In genomic region chr1:155973068-155973718, GRCm38 (mm10) we compare ENCODE assay signal across 8 mouse cellular contexts. TPM values are rescaled to one million over a fixed set of nuclear protein-coding genes. Genes with fewer than 3 reads are reported as not detected.
A peak's percentile ranks its signal among the peaks of the same experiment; 100 is the strongest.
DNase-seq lines count a peak whose midpoint lies in the region; ATAC-seq and TF ChIP-seq lines count a peak whose summit lies in the region.

Gene Cep350, minus strand, starts transcription at chr1:155973255.

- no peaks in the 10 kb centered on the region for H3K9me3 ChIP-seq in kidney, embryonic 14.5 days (ENCODE audit: control insufficient read depth, low read length)
- H3K9me3 ChIP-seq in limb, embryonic 15.5 days = no peaks in the 10 kb centered on the region

- peak within 1 kb of the TSS; percentile 97 for H3K9ac ChIP-seq in kidney, embryonic 14.5 days (ENCODE audit: low read depth, low read length)
- peak within 1 kb of the TSS; percentile 100 for H3K9ac ChIP-seq in limb, embryonic 15.5 days

- no peaks in the 10 kb centered on the region for H3K36me3 ChIP-seq in kidney, embryonic 14.5 days (ENCODE audit: control insufficient read depth, insufficient read depth, low read length)
- H3K36me3 ChIP-seq in limb, embryonic 15.5 days = no peaks in the 10 kb centered on the region

- no peak for TF ChIP-seq CTCF in bone marrow macrophage, adult 2 months (IDR thresholded peaks at IDR 0.05; ENCODE audit: low read depth, low read length)
- TF ChIP-seq CTCF in embryonic fibroblast, embryonic 13.5 days (IDR thresholded peaks at IDR 0.05; ENCODE audit: borderline replicate concordance, insufficient read depth, low read length) = no peak

- peak; percentile 98 for DNase-seq in A20 (ENCODE audit: low read depth, low spot score)
- peak; percentile 97 to 98 for DNase-seq in heart, adult 9 months (ENCODE audit: low spot score in 2 of 2)
- peak; percentile 83 to 88 for DNase-seq in monocyte, adult 2 months (ENCODE audit: low read depth in 1 of 2, low spot score in 2 of 2)
- DNase-seq in spleen, postnatal 36 days (ENCODE audit: low spot score in 2 of 2) = peak; percentile 97

- ATAC-seq in kidney, embryonic 14.5 days (ENCODE audit: low FRiP score, low TSS enrichment) = peak; percentile 99
- peak; percentile 99 for ATAC-seq in limb, embryonic 15.5 days (ENCODE audit: insufficient number of reproducible peaks, low FRiP score, low TSS enrichment, low read depth)

- peaks cover 4% of the 10 kb centered on the region; the same call in 1 of the 2 replicates for H3K4me1 ChIP-seq in bone marrow macrophage, adult 2 months (ENCODE audit: control insufficient read depth, insufficient read depth, low read length)
- 0 out of 2 replicates have a peak, but pooled peaks cover 3% of the 10 kb centered on the region for H3K4me1 ChIP-seq in embryonic fibroblast, embryonic 13.5 days (ENCODE audit: control insufficient read depth, insufficient read depth, low read length)
- peaks cover 5% of the 10 kb centered on the region; the same call in 1 of the 2 replicates for H3K4me1 ChIP-seq in kidney, embryonic 14.5 days (ENCODE audit: control insufficient read depth, insufficient read depth, low read length)
- H3K4me1 ChIP-seq in limb, embryonic 15.5 days = peaks cover 5% of the 10 kb centered on the region

- H3K4me3 ChIP-seq in bone marrow macrophage, adult 2 months (ENCODE audit: insufficient read depth, low read length) = peak within 1 kb of the TSS; percentile 86
- H3K4me3 ChIP-seq in embryonic fibroblast, embryonic 13.5 days (ENCODE audit: insufficient read depth, low read length) = peak within 1 kb of the TSS; percentile 91
- H3K4me3 ChIP-seq in kidney, embryonic 14.5 days (ENCODE audit: low read length) = peak within 1 kb of the TSS; percentile 89
- H3K4me3 ChIP-seq in limb, embryonic 15.5 days = peak within 1 kb of the TSS; percentile 98

- no peak for TF ChIP-seq POLR2A in bone marrow macrophage, adult 2 months (IDR thresholded peaks at IDR 0.05; ENCODE audit: borderline replicate concordance, low read depth, low read length)
- peak; percentile 76 for TF ChIP-seq POLR2A in embryonic fibroblast, embryonic 13.5 days (IDR thresholded peaks at IDR 0.05; ENCODE audit: low read depth, low read length)

- WGBS in kidney, embryonic 14.5 days = under 1% methylated on average over 45 of the region's 57 CpGs
- WGBS in limb, embryonic 15.5 days = under 1% methylated on average over 47 of the region's 57 CpGs

- peak within 1 kb of the TSS; percentile 65 for H3K4me2 ChIP-seq in kidney, embryonic 14.5 days (replicated peaks; ENCODE audit: low read depth, low read length)
- H3K4me2 ChIP-seq in limb, embryonic 15.5 days = peak within 1 kb of the TSS; percentile 66

- H3K27ac ChIP-seq in bone marrow macrophage, adult 2 months (ENCODE audit: insufficient read depth, low read depth, low read length) = peak within 1 kb of the TSS; percentile 73
- peak within 1 kb of the TSS; percentile 75 for H3K27ac ChIP-seq in embryonic fibroblast, embryonic 13.5 days (ENCODE audit: insufficient read depth, low read length)
- H3K27ac ChIP-seq in kidney, embryonic 14.5 days (ENCODE audit: low read depth, low read length) = peak within 1 kb of the TSS; percentile 86
- peak within 1 kb of the TSS; percentile 90 for H3K27ac ChIP-seq in limb, embryonic 15.5 days

- H3K27me3 ChIP-seq in kidney, embryonic 14.5 days (ENCODE audit: control insufficient read depth, insufficient read depth, low read length) = no peaks in the 10 kb centered on the region
- H3K27me3 ChIP-seq in limb, embryonic 15.5 days = no peaks in the 10 kb centered on the region

RNA-seq across cellular contexts. Expression of gene Cep350, which starts in this region (rescaled TPM):
- polyA plus RNA-seq in bone marrow macrophage, adult 2 months (2012; ENCODE audit: insufficient read depth, insufficient read length, missing spikeins) = 34.4 and 40.9 TPM in 2 replicates
- 32.4 and 34.6 TPM in 2 replicates for polyA plus RNA-seq in embryonic fibroblast, embryonic 13.5 days (2011; ENCODE audit: insufficient read length, low read depth, missing spikeins)
- 9.2 and 16.3 TPM in 2 replicates for polyA plus RNA-seq in kidney, embryonic 14.5 days (2014; fragmentation: Nextera tagmentation; extraction: Ambion mirVana)
- polyA plus RNA-seq in limb, embryonic 15.5 days (2015; fragmentation: Nextera tagmentation; extraction: Ambion mirVana) = 10.5 and 12.6 TPM in 2 replicates

Comparison
In these comparisons a context has a peak if more than half of its experiments do, and no peak if none do; other contexts are left out.
1. Peak in every context shown above with its lines: DNase-seq, ATAC-seq, H3K4me3 ChIP-seq and H3K27ac ChIP-seq.